In genomic region chr6:14632837-14633236, GRCm38 (mm10) we compare ENCODE assay signal across 17 mouse cellular contexts.
DNase-seq lines count a peak whose midpoint lies in the region; ATAC-seq and TF ChIP-seq lines count a peak whose summit lies in the region.
"Had no signal": no experiment of that assay in that cellular context is flagged by ENCODE, and none has a peak within 500 bp of the region (broad histone marks: within the 10 kb centered on the region; RNA-seq: fewer than 3 reads in every experiment).

No protein-coding gene starts in this region.

- no peak overlapping the region for H3K9ac ChIP-seq in limb, embryonic 12.5 days (replicated peaks)
- H3K9ac ChIP-seq: embryonic facial prominence, embryonic 13.5 days; forebrain, embryonic 13.5 days; forebrain, postnatal 0 days; heart, embryonic 12.5 days had no signal

- TF ChIP-seq CTCF in embryonic fibroblast, embryonic 13.5 days (IDR thresholded peaks at IDR 0.05; ENCODE audit: borderline replicate concordance, insufficient read depth, low read length), result no peak

- H3K27ac ChIP-seq in limb, embryonic 12.5 days, result peak overlapping the region; percentile 67; the same call in 1 of the 2 replicates
- H3K27ac ChIP-seq in limb, embryonic 10.5 days, result no peak overlapping the region
- H3K27ac ChIP-seq in embryonic fibroblast, embryonic 13.5 days (ENCODE audit: insufficient read depth, low read length), result peak overlapping the region; percentile 96
- H3K27ac ChIP-seq: embryonic facial prominence, embryonic 13.5 days; forebrain, embryonic 13.5 days had no signal

- DNase-seq in limb, embryonic 10.5 days (ENCODE audit: low spot score), result no peak
- DNase-seq in hindlimb bud, embryonic 11.5 days (ENCODE audit: extremely low spot score, low read depth, low spot score), result peak; percentile 0
- peak; percentile 21 for DNase-seq in mesoderm, embryonic 11.5 days (ENCODE audit: low read depth, low spot score)
- no peak for DNase-seq in ovary, postnatal 10 days (ENCODE audit: low spot score)
- DNase-seq: adrenal gland, adult 2 months; adrenal gland, postnatal 25 days; cerebellum, adult 18-20 months; cerebellum, adult 9-11 months; cerebellum, postnatal 36 days; forebrain, postnatal 0 days; gastrocnemius, postnatal 14 days; heart, postnatal 36 days had no signal

- H3K4me1 ChIP-seq in limb, embryonic 12.5 days (replicated peaks), result peaks cover 3% of the 10 kb centered on the region
- H3K4me1 ChIP-seq in limb, embryonic 10.5 days, result 0 out of 2 replicates have a peak, but pooled peaks cover 7% of the 10 kb centered on the region
- no peaks in the 10 kb centered on the region for H3K4me1 ChIP-seq in embryonic fibroblast, embryonic 13.5 days (ENCODE audit: control insufficient read depth, insufficient read depth, low read length)
- H3K4me1 ChIP-seq: embryonic facial prominence, embryonic 13.5 days; forebrain, embryonic 13.5 days; heart, embryonic 12.5 days had no signal

- peak; percentile 47; the same call in 1 of the 2 replicates for ATAC-seq in limb, embryonic 12.5 days (ENCODE audit: insufficient number of reproducible peaks, insufficient read depth, low FRiP score, low TSS enrichment, low read depth)
- ATAC-seq: forebrain, embryonic 13.5 days; forebrain, postnatal 0 days had no signal

- no peak overlapping the region for H3K4me2 ChIP-seq in limb, embryonic 12.5 days
- H3K4me2 ChIP-seq: embryonic facial prominence, embryonic 13.5 days; forebrain, embryonic 13.5 days; heart, embryonic 12.5 days had no signal

- no peak overlapping the region for H3K4me3 ChIP-seq in limb, embryonic 12.5 days (replicated peaks)
- H3K4me3 ChIP-seq in limb, embryonic 10.5 days, result no peak overlapping the region
- H3K4me3 ChIP-seq in embryonic fibroblast, embryonic 13.5 days (ENCODE audit: insufficient read depth, low read length), result no peak overlapping the region
- H3K4me3 ChIP-seq: embryonic facial prominence, embryonic 13.5 days; forebrain, embryonic 13.5 days; heart, embryonic 12.5 days had no signal

- no peaks in the 10 kb centered on the region for H3K36me3 ChIP-seq in limb, embryonic 12.5 days
- H3K36me3 ChIP-seq in limb, embryonic 10.5 days, result no peaks in the 10 kb centered on the region
- H3K36me3 ChIP-seq: embryonic facial prominence, embryonic 13.5 days; heart, embryonic 12.5 days had no signal

- H3K27me3 ChIP-seq in limb, embryonic 12.5 days, result no peaks in the 10 kb centered on the region
- no peaks in the 10 kb centered on the region for H3K27me3 ChIP-seq in limb, embryonic 10.5 days (ENCODE audit: low read depth, poor library complexity, severe bottlenecking)
- H3K27me3 ChIP-seq: embryonic facial prominence, embryonic 13.5 days; forebrain, embryonic 13.5 days; heart, embryonic 12.5 days had no signal

- H3K9me3 ChIP-seq in limb, embryonic 12.5 days, result no peaks in the 10 kb centered on the region
- no peaks in the 10 kb centered on the region for H3K9me3 ChIP-seq in limb, embryonic 10.5 days (replicated peaks)
- H3K9me3 ChIP-seq: embryonic facial prominence, embryonic 13.5 days; forebrain, embryonic 13.5 days; heart, embryonic 12.5 days had no signal

- no peak for TF ChIP-seq POLR2A in embryonic fibroblast, embryonic 13.5 days (IDR thresholded peaks at IDR 0.05; ENCODE audit: low read depth, low read length)

- WGBS in limb, embryonic 12.5 days, result 56% methylated on average over 4 of the region's 4 CpGs
- 70% methylated on average over 4 of the region's 4 CpGs for whole genome bisulfite sequencing in limb, embryonic 10.5 days

Comparison
In these comparisons a context has a peak if more than half of its experiments do, and no peak if none do; other contexts are left out.
1. DNase-seq: peak in hindlimb bud, embryonic 11.5 days (single experiment) and mesoderm, embryonic 11.5 days (single experiment); none in limb, embryonic 10.5 days (single experiment) and ovary, postnatal 10 days (single experiment).